Mouse (Mus musculus): ENCODE measurements around the gene Litaf.

Litaf gene

GRCm38 (mm10) chr16:10910541-10910940, 155.4 kb downstream of the Litaf start:
- DNase-seq (ENCODE audit: low spot score): no peak
